Mouse (Mus musculus): ENCODE measurements around the gene Gm20388.

DNA sequence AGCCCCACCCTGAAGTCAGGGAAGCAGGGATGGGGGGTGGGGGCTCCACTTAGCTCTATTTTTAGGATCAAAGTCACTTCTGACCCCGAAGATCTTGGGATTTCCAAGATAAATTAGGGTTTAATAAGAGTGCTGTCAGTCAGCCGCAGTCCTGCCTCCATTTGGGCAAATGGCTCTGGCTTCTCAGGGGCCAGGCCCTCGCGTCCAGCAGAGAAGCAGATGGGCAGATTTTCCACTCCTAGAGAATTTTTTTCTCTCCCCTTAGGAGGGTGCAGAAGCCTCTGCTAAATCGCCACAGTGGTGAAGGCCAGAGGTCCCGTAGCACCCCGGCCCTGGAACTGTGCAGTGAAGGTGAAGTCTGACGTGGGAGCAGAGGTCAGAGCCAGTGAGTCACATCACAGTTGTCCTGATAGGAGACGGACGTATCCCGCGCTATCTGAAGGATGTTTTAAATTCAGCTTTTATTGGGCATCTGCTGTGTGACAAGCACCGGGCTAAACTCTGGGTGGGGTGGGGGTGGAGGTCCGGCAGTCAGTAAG is 1345.2 kb downstream of the Gm20388 start:
- no peak for TF ChIP-seq CTCF (conservative IDR thresholded peaks at IDR 0.05; ENCODE audit: insufficient read depth, insufficient read length, low read depth, low read length)
- no peak for TF ChIP-seq POLR2A (IDR thresholded peaks at IDR 0.05; ENCODE audit: low read depth, low read length)

Measured in kidney, adult 2 months (tissue).